Mouse (Mus musculus) spleen, adult 18-20 months (tissue): ENCODE results near the gene Fbln5.

Source experiments
- DNase-seq, 2 experiments: peaks; one replicate each; pipeline ENCODE4 v3.0.0; 2022; ENCODE audit warnings: mixed read lengths in 2 of 2

Gene Fbln5

DNA sequence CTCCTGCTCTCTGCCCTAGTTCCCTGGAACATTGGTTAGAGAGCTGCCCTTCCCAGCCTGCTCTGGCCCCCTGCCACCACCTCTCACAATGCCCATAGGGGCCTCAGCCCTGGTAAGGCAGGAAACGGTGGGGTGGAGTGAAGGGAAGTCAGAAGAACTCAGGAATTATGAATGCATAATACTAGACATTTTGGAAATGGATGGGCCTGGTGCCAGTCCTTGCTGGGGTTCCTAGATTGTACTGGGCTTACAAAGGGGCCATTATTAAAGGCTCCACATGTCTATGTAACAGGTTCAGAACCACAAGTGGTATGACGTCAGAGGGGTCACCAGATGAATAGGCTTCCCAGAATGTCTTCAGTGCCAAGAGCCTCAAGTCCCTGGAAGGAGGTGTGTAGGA, 11.5 kb downstream of the Fbln5 start:
- no peak for DNase-seq

- DNase-seq: no peak
These were observed 16.4 kb downstream of the Fbln5 start for GRCm38 (mm10) chr12:101802445-101802844.

DNA sequence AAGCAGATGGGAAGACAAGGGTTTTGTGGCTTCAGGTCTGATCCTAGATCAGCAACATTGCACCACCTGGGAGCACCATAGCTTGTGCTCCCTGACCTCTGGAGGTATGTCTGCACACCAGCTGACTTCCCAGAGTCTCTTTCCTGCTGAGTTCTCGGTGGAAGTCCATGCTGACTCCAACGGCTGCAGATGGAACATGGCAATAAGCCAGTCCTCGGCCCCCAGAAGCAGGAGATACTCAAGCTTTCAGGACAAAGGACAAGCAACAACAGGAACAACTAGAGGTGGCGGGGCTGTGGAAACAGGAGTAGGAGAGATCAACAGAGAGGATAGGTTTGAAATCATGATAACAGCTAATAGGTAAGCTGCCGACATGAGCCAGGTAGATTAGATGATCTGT, 17.1 kb downstream of the Fbln5 start:
- DNase-seq: no peak

GRCm38 (mm10) chr12:101801051-101801450, 17.8 kb downstream of the Fbln5 start:
- DNase-seq: no peak

DNA sequence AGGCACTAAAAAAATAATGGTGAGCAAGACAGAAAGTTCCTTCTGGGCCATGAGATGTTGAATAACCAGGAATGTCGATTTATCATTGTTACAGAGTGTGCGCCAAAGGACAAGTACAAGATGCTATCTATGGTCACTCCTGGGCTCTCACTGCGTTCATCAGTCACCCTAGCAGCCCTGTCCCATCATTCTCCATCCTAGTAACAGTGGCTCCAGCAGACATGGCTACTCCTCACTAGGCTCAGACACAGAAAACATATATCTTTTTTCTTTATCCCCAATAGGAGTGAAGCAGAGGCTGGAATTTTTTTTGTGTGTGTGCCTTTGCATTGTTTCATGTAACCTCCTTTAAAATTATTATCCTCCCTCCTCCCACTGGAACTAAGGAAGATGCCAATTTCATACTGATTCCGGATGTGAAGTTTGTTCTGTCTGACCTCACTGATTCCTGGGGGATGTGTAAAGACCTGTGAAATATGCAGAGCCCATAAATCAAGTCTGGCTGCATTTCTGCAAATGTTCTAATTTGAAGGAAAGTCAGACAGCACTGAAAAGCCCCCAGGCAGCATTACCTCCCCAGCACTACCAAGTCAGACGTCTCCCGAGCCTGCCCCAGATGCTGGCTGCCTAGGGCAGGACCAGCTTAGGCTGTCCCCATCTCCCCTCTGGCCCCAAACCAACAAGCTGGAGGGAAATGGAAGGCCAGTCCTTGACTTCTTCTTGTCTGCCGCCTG, 20.5 kb downstream of the Fbln5 start:
- no peak for DNase-seq

GRCm38 (mm10) chr12:101794458-101794857, 24.4 kb downstream of the Fbln5 start:
- no peak for DNase-seq

GRCm38 (mm10) chr12:101793221-101793621, 25.6 kb downstream of the Fbln5 start:
- no peak for DNase-seq

- no peak for DNase-seq
These were observed 26.2 kb downstream of the Fbln5 start for GRCm38 (mm10) chr12:101792684-101793083.

GRCm38 (mm10) chr12:101789767-101790166, 29.1 kb downstream of the Fbln5 start:
- DNase-seq: no peak

DNA sequence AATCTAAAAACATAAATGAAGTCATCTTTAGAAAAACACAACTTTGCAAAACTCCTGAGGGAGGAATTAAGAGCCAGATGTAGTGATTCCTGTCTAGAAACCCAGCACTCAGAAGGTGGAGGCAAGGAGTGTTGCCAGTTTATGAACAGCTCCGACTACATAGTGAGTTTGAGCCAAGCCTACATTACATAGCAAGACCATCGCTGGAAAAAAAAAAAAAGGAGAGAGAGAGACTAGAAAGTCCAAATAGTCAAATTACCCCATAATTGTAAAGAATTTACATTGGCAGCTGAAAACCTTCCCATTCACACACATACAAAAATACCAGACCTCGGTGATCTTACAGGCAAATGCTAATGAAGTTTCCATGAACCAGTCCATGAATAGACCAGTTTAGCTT, 29.6 kb downstream of the Fbln5 start:
- DNase-seq: no peak

GRCm38 (mm10) chr12:101782787-101783186, 36.1 kb downstream of the Fbln5 start:
- DNase-seq: no peak

DNA sequence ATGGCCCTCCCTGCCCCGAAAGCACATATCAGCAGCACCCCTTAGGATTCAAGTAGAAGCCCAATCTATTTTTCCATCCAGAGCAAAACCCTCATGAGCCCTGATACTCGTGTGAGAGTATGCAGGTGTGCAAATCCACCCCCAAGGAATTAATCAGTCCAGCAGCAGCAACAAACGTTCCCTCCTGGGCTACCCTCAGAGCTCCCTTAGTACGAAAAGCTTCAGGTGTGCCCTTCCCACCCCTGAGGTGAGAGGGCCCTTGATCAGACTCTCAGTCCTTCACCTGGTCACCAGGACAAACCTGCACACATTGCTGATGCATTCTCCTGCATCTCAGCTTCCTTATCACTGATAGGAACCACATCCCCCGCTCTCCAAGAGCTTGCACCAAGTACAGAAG, 37.9 kb downstream of the Fbln5 start:
- no peak for DNase-seq

GRCm38 (mm10) chr12:101777613-101778325, 41.1 kb downstream of the Fbln5 start:
- DNase-seq: no peak

- DNase-seq: no peak
These were observed 42.5 kb downstream of the Fbln5 start for GRCm38 (mm10) chr12:101776383-101776782.

DNA sequence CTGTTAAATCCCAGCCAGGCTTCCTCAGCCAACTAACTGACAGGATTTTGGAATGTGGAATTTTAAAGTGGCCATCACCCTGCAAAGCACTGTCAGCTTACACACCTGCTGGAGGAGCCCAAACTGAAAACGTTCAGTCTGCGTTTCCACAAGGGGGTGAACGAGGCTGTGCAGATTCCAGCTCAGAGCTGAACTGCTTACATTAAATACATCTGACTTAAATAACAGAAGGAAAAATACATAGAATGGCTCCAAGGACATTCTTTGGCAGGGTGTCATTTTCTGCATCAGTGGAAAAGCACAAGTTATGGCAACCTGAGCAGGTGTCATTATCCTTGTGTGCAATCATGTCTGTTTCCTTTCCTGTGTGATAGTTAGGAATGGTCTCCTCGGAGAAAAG, 44.7 kb downstream of the Fbln5 start:
- no peak for DNase-seq

DNA sequence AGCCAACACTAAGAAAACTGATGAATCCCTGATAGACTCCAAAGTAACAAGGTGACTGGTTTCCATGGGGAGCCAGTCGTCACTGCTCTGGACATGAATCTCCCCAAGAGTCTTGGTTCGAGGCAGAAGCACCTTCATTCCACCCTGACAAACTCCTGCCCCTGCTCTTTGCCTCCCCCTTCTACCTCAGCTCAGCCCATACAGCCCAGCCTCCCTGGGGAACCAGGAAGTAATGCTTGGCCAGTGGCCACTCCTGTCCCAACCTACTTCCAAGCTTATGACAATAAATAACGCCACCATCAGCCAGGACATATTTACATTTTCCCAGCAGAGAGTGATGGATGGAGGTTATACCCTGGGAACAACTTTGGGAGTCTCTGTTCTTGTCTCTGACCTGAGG, 45.9 kb downstream of the Fbln5 start:
- DNase-seq: no peak

DNA sequence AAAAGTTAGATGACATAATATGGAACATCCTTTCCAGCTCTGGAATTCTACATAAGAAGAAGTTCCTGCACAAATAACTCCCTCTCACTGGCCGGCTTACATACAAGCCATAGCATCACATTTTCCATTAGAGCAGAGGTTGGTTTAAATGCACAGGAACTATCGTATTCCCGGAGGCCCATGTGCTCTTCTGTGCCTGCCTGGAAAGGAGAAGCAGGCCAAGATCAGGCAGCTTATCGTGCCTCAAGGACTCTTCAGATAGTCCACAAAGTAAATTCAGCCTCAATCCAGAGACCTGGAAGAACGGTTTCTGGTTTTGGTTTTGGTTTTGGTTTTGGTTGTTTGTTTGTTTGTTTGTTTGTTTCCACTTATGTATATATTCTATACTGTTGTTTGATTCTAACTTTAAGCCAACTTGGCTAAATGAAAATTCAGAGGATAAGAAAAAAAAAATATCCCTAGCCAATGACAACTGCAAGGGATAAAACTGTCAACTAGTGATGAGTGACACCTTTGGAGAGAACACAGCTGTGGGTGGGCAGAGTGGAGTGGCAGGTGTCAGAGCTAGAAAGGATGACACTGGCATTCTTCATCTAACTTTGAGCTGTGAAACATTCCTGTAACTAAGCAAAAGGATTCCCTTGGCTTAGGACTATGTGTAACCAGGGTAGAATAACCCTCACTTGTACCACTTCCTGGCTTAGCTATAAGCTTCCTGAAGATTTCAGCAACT, 48.4 kb downstream of the Fbln5 start:
- DNase-seq: no peak

DNA sequence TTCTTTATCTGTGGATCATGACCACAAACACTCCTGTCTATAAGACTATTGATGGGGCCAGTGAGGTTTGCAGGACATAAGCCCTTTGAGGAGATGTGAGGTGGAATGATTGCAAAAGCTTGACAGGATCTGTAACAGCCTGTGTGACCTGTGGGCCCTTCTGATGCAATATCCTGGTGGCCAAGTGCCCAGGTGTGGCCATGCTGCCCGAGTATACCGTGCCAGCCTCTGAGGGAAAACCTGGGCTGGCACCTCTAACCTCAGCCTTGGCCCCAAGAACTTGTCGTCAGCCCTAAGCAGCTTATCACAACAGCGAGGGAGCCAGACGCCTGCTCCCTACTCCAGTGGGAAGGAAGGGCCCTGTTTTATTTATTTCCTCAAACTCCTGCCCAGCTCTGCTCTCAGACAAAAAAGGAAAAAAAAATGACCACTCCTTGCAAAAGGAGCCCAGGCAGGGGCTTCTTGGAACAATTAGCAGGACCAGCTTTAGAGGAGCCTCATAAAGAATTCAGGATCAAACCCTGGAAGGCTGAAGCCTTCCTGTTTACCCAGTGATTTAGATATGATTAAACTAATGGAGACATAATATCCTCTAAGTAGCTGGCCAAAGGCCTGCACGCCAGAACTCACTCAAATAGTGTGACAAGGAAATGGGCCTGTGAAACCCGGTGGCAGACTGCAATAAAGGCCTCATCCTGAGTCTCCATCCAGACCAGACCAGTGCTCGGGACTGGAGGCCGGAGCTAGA, 51.4 kb downstream of the Fbln5 start:
- no peak for DNase-seq

- no peak for DNase-seq
These were observed 52.5 kb downstream of the Fbln5 start for GRCm38 (mm10) chr12:101766228-101766852.

GRCm38 (mm10) chr12:101764870-101765269, 54.0 kb downstream of the Fbln5 start:
- DNase-seq: no peak

GRCm38 (mm10) chr12:101763065-101763464, 55.8 kb downstream of the Fbln5 start:
- DNase-seq: no peak

GRCm38 (mm10) chr12:101762054-101762453, 56.8 kb downstream of the Fbln5 start:
- no peak for DNase-seq
